8 mouse cellular contexts compared by ENCODE assay signal in the genomic region with DNA sequence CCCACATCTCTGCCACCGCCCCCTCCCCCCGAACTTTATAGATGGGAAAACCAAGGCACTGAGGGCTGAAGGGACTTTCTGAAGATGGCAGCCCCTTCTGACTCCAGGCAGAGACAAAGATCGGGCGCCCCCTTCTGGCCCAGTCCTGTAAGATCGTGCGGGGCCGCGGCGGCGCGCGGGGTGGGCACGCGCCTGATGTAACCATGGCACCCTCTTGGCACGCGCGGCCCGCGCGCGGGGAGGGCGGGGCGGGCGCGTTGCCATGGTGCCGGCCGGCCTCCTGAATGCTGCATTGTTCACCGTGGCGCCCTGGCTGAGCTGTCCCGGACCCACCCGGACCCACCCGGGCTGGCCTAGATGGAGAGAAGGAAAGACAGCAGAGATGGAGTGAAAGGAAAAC. TPM values are rescaled to one million over a fixed set of nuclear protein-coding genes. Genes with fewer than 3 reads are reported as not detected.
A peak's percentile ranks its signal among the peaks of the same experiment; 100 is the strongest.
DNase-seq lines count a peak whose midpoint lies in the region; ATAC-seq and TF ChIP-seq lines count a peak whose summit lies in the region.

No protein-coding gene starts in this region.

- H3K4me1 ChIP-seq in bone marrow, adult 2 months (ENCODE audit: control insufficient read depth, insufficient read depth, low read length), result no peaks in the 10 kb centered on the region; the same call in 1 of the 2 replicates
- peaks cover 9% of the 10 kb centered on the region for H3K4me1 ChIP-seq in embryonic facial prominence, embryonic 14.5 days (ENCODE audit: control insufficient read depth, insufficient read depth, low read length)
- H3K4me1 ChIP-seq in limb, embryonic 12.5 days (replicated peaks), result peaks cover 15% of the 10 kb centered on the region
- peaks cover 20% of the 10 kb centered on the region for H3K4me1 ChIP-seq in midbrain, embryonic 14.5 days (ENCODE audit: control insufficient read depth, insufficient read depth, low read length)

- ATAC-seq in embryonic facial prominence, embryonic 14.5 days (ENCODE audit: low read depth), result peak; percentile 84
- ATAC-seq in limb, embryonic 12.5 days (ENCODE audit: insufficient number of reproducible peaks, insufficient read depth, low FRiP score, low TSS enrichment, low read depth), result peak; percentile 77; the same call in 1 of the 2 replicates
- peak; percentile 89 for ATAC-seq in midbrain, embryonic 14.5 days (ENCODE audit: low FRiP score, low TSS enrichment)

- no peak overlapping the region for H3K4me3 ChIP-seq in bone marrow, adult 2 months (replicated peaks; ENCODE audit: control insufficient read depth, low read depth, low read length)
- H3K4me3 ChIP-seq in embryonic facial prominence, embryonic 14.5 days (ENCODE audit: low read depth, low read length), result peak overlapping the region; percentile 38
- peak overlapping the region; percentile 34 for H3K4me3 ChIP-seq in limb, embryonic 12.5 days (replicated peaks)
- peak overlapping the region; percentile 25 for H3K4me3 ChIP-seq in midbrain, embryonic 14.5 days (replicated peaks; ENCODE audit: low read depth, low read length)

- TF ChIP-seq POLR2A in bone marrow, adult 2 months (IDR thresholded peaks at IDR 0.05; ENCODE audit: borderline replicate concordance, control insufficient read depth, low read depth, low read length), result no peak

- H3K9ac ChIP-seq in embryonic facial prominence, embryonic 14.5 days (ENCODE audit: low read depth, low read length), result peak overlapping the region; percentile 52
- H3K9ac ChIP-seq in limb, embryonic 12.5 days (replicated peaks), result 0 out of 2 replicates have a peak overlapping the region, but pooled peaks have one; percentile 44
- peak overlapping the region; percentile 43 for H3K9ac ChIP-seq in midbrain, embryonic 14.5 days (replicated peaks; ENCODE audit: low read length)

- TF ChIP-seq CTCF in bone marrow, adult 2 months (IDR thresholded peaks at IDR 0.05; ENCODE audit: control insufficient read depth, insufficient read depth, low read length), result peak; percentile 64; the same call in 1 of the 2 replicates

- no peak overlapping the region for H3K27ac ChIP-seq in bone marrow, adult 2 months (ENCODE audit: control insufficient read depth, insufficient read depth, low read depth, low read length, poor library complexity)
- H3K27ac ChIP-seq in embryonic facial prominence, embryonic 14.5 days (replicated peaks; ENCODE audit: low read depth, low read length), result 0 out of 2 replicates have a peak overlapping the region, but pooled peaks have one; percentile 39
- peak overlapping the region; percentile 50; the same call in 1 of the 2 replicates for H3K27ac ChIP-seq in limb, embryonic 12.5 days
- H3K27ac ChIP-seq in midbrain, embryonic 14.5 days (replicated peaks; ENCODE audit: low read depth, low read length), result 0 out of 2 replicates have a peak overlapping the region, but pooled peaks have one; percentile 49

- peak overlapping the region; percentile 70 for H3K4me2 ChIP-seq in embryonic facial prominence, embryonic 14.5 days (ENCODE audit: low read depth, low read length)
- peak overlapping the region; percentile 61 for H3K4me2 ChIP-seq in limb, embryonic 12.5 days
- peak overlapping the region; percentile 52 for H3K4me2 ChIP-seq in midbrain, embryonic 14.5 days (ENCODE audit: low read length)

- DNase-seq in 3134 (ENCODE audit: extremely low read depth, insufficient read length, low spot score), result peak; percentile 90
- DNase-seq in embryonic facial prominence, embryonic 14.5 days (ENCODE audit: low spot score), result peak; percentile 88
- peak; percentile 90 for DNase-seq in heart, adult 8-10 months (ENCODE audit: low spot score)
- DNase-seq in kidney, adult 8-10 months, result peak; percentile 84 to 92
- peak; percentile 96 for DNase-seq in midbrain, embryonic 14.5 days
- peak; percentile 79 for DNase-seq in spleen, adult 12 weeks (ENCODE audit: low spot score)

- H3K36me3 ChIP-seq in embryonic facial prominence, embryonic 14.5 days (ENCODE audit: control insufficient read depth, insufficient read depth, low read length), result no peaks in the 10 kb centered on the region
- no peaks in the 10 kb centered on the region for H3K36me3 ChIP-seq in limb, embryonic 12.5 days
- no peaks in the 10 kb centered on the region for H3K36me3 ChIP-seq in midbrain, embryonic 14.5 days (ENCODE audit: control insufficient read depth, insufficient read depth, low read length)

- 2% methylated on average over 32 of the region's 32 CpGs for WGBS in bone marrow, adult 2 months
- WGBS in embryonic facial prominence, embryonic 14.5 days, result under 1% methylated on average over 32 of the region's 32 CpGs
- WGBS in limb, embryonic 12.5 days, result 3% methylated on average over 32 of the region's 32 CpGs
- under 1% methylated on average over 32 of the region's 32 CpGs for WGBS in midbrain, embryonic 14.5 days

- H3K9me3 ChIP-seq in embryonic facial prominence, embryonic 14.5 days (ENCODE audit: control insufficient read depth, low read length), result 0 out of 2 replicates have a peak, but pooled peaks cover 2% of the 10 kb centered on the region
- peaks cover 4% of the 10 kb centered on the region; the same call in 1 of the 2 replicates for H3K9me3 ChIP-seq in limb, embryonic 12.5 days
- no peaks in the 10 kb centered on the region for H3K9me3 ChIP-seq in midbrain, embryonic 14.5 days (ENCODE audit: control insufficient read depth, low read length)

- peaks cover 4% of the 10 kb centered on the region for H3K27me3 ChIP-seq in embryonic facial prominence, embryonic 14.5 days (replicated peaks; ENCODE audit: control insufficient read depth, insufficient read depth, low read length)
- H3K27me3 ChIP-seq in limb, embryonic 12.5 days, result peaks cover 66% of the 10 kb centered on the region
- H3K27me3 ChIP-seq in midbrain, embryonic 14.5 days (ENCODE audit: control insufficient read depth, insufficient read depth, low read length), result peaks cover 37% of the 10 kb centered on the region; the same call in 1 of the 2 replicates

RNA-seq across cellular contexts. Expression of a gene that starts 10.8 kb away (rescaled TPM):
- 20.6 and 23.7 TPM in 2 replicates for polyA plus RNA-seq in bone marrow, adult 2 months (2011; ENCODE audit: insufficient read depth, insufficient read length, low replicate concordance, missing spikeins)
- 64.0 and 67.4 TPM in 2 replicates for polyA plus RNA-seq in embryonic facial prominence, embryonic 14.5 days (2014; fragmentation: Nextera tagmentation; extraction: Ambion mirVana)
- 100 to 1,000 TPM; 288 to 356 (median 295) TPM for total RNA-seq in heart, adult 8-10 months (2022)
- polyA plus RNA-seq in limb, embryonic 12.5 days (2016; fragmentation: Nextera tagmentation; extraction: Ambion mirVana), result 14.5 and 18.1 TPM in 2 replicates
- polyA plus RNA-seq in midbrain, embryonic 14.5 days (2014; fragmentation: Nextera tagmentation; extraction: Ambion mirVana), result 45.9 and 49.8 TPM in 2 replicates

RNA-seq across cellular contexts. Expression of a gene that starts 11.7 kb away (rescaled TPM):
- 2.2 and 3.3 TPM in 2 replicates for polyA plus RNA-seq in bone marrow, adult 2 months (2011; ENCODE audit: insufficient read depth, insufficient read length, low replicate concordance, missing spikeins)
- 5.8 and 6.8 TPM in 2 replicates for polyA plus RNA-seq in embryonic facial prominence, embryonic 14.5 days (2014; fragmentation: Nextera tagmentation; extraction: Ambion mirVana)
- total RNA-seq in heart, adult 8-10 months (2022), result 10 to 100 TPM; 10.3 to 13.2 (median 12.0) TPM
- 4.1 and 5.1 TPM in 2 replicates for polyA plus RNA-seq in limb, embryonic 12.5 days (2016; fragmentation: Nextera tagmentation; extraction: Ambion mirVana)
- polyA plus RNA-seq in midbrain, embryonic 14.5 days (2014; fragmentation: Nextera tagmentation; extraction: Ambion mirVana), result 9.9 and 12.7 TPM in 2 replicates

RNA-seq across cellular contexts. Expression of a gene that starts 20.4 kb away (rescaled TPM):
- polyA plus RNA-seq in bone marrow, adult 2 months (2011; ENCODE audit: insufficient read depth, insufficient read length, low replicate concordance, missing spikeins), result 9.2 and 20.5 TPM in 2 replicates
- polyA plus RNA-seq in embryonic facial prominence, embryonic 14.5 days (2014; fragmentation: Nextera tagmentation; extraction: Ambion mirVana), result 41.3 and 41.5 TPM in 2 replicates
- total RNA-seq in heart, adult 8-10 months (2022), result 10 to 100 TPM; 31.0 to 34.9 (median 33.1) TPM
- 46.5 and 48.6 TPM in 2 replicates for polyA plus RNA-seq in limb, embryonic 12.5 days (2016; fragmentation: Nextera tagmentation; extraction: Ambion mirVana)
- 32.7 and 35.8 TPM in 2 replicates for polyA plus RNA-seq in midbrain, embryonic 14.5 days (2014; fragmentation: Nextera tagmentation; extraction: Ambion mirVana)

RNA-seq across cellular contexts. Expression of a gene that starts 29.6 kb away (rescaled TPM):
- polyA plus RNA-seq in bone marrow, adult 2 months (2011; ENCODE audit: insufficient read depth, insufficient read length, low replicate concordance, missing spikeins), result 169 and 222 TPM in 2 replicates
- 109 and 111 TPM in 2 replicates for polyA plus RNA-seq in embryonic facial prominence, embryonic 14.5 days (2014; fragmentation: Nextera tagmentation; extraction: Ambion mirVana)
- 10 to 100 TPM; 82.8 to 92.9 (median 89.3) TPM for total RNA-seq in heart, adult 8-10 months (2022)
- 104 and 109 TPM in 2 replicates for polyA plus RNA-seq in limb, embryonic 12.5 days (2016; fragmentation: Nextera tagmentation; extraction: Ambion mirVana)
- 83.4 and 84.3 TPM in 2 replicates for polyA plus RNA-seq in midbrain, embryonic 14.5 days (2014; fragmentation: Nextera tagmentation; extraction: Ambion mirVana)

RNA-seq across cellular contexts. Expression of a gene that starts 35.8 kb away (rescaled TPM):
- polyA plus RNA-seq in bone marrow, adult 2 months (2011; ENCODE audit: insufficient read depth, insufficient read length, low replicate concordance, missing spikeins), result 342 and 475 TPM in 2 replicates
- 805 and 891 TPM in 2 replicates for polyA plus RNA-seq in embryonic facial prominence, embryonic 14.5 days (2014; fragmentation: Nextera tagmentation; extraction: Ambion mirVana)
- 100 to 1,000 TPM; 330 to 410 (median 343) TPM for total RNA-seq in heart, adult 8-10 months (2022)
- polyA plus RNA-seq in limb, embryonic 12.5 days (2016; fragmentation: Nextera tagmentation; extraction: Ambion mirVana), result 764 and 842 TPM in 2 replicates
- 434 and 525 TPM in 2 replicates for polyA plus RNA-seq in midbrain, embryonic 14.5 days (2014; fragmentation: Nextera tagmentation; extraction: Ambion mirVana)
